Mouse (Mus musculus): ENCODE data around the gene Dnah11. TPM values are rescaled to one million over a fixed set of nuclear protein-coding genes. Genes with fewer than 3 reads are reported as not detected.

Gene Dnah11
- polyA plus RNA-seq, 1 experiment from 2014 or later, result not detected

DNA sequence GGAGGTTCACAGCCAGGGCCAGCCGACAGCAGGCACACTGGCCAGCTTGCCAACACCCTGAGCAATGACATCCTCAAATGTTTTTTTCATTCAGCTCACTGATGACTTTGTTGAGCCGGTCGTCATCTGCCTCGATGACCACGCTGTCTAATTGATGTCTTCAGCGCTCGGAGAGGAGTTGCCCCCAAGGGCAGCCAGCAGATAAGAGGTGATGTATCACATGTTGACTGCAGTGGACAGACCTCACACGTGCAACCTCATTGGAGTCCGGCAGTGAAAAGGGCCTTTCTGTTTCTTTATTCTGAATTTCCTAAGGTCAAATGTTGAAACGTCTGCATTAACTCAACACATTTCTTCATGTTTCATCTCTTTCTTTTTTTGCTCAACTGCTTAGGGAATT, 363.5 kb downstream of the Dnah11 start:
- Histone ChIP-seq H3K27me3 (ENCODE audit: control insufficient read depth, insufficient read depth, low read length) (no peaks in the 10 kb centered on the region), H3K4me1 (ENCODE audit: control insufficient read depth in 2 of 2, insufficient read depth in 2 of 2, low read length in 2 of 2) (peaks cover 0 to 2% of the 10 kb centered on the region in 2 experiments; a peak in 1 of 4 replicates), H3K9ac (ENCODE audit: low read length) (no peak overlapping the region), H3K27ac (replicated peaks in 1 of 2; ENCODE audit: control insufficient read depth in 1 of 2, insufficient read depth in 1 of 2, low read depth in 2 of 2, low read length in 2 of 2) (no peak overlapping the region), H3K36me3 (ENCODE audit: control insufficient read depth, insufficient read depth, low read length) (no peaks in the 10 kb centered on the region), H3K4me2 (ENCODE audit: low read length) (no peak overlapping the region), H3K4me3 (ENCODE audit: control insufficient read depth in 1 of 2, insufficient read depth in 1 of 2, low read depth in 1 of 2, low read length in 2 of 2) (no peak overlapping the region), H3K9me3 (ENCODE audit: control insufficient read depth, low read length) (no peaks in the 10 kb centered on the region)
- no peak for ATAC-seq (ENCODE audit: insufficient number of reproducible peaks, insufficient read depth, low FRiP score, low read depth)
- 28% methylated on average over 10 of the region's 10 CpGs for WGBS

DNA sequence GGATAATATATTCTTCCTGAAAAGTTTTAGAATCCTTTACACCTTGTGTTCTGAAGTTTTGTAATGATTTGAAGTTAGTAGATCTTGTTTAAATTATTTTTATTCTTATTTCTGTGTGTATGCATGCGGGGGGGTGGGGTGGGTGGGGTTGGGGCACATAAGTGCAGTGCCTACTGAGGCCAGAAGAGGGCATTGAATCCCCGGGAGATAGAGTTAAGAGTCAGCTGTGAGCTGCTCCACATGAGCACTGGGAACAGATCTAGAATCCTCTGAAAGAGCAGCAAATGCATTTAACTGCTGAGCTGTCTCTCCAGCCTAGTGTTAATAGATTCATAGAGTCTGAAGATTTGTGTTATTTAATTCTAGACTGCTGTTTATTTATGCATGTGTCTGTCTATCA, 364.2 kb downstream of the Dnah11 start:
- Histone ChIP-seq H3K9me3 (ENCODE audit: control insufficient read depth, low read length) (no peaks in the 10 kb centered on the region), H3K4me2 (ENCODE audit: low read length) (no peak overlapping the region), H3K4me1 (ENCODE audit: control insufficient read depth in 2 of 2, insufficient read depth in 2 of 2, low read length in 2 of 2) (peaks cover 0 to 2% of the 10 kb centered on the region in 2 experiments; a peak in 1 of 4 replicates), H3K4me3 (ENCODE audit: control insufficient read depth in 1 of 2, insufficient read depth in 1 of 2, low read depth in 1 of 2, low read length in 2 of 2) (no peak overlapping the region), H3K36me3 (ENCODE audit: control insufficient read depth, insufficient read depth, low read length) (no peaks in the 10 kb centered on the region), H3K27me3 (ENCODE audit: control insufficient read depth, insufficient read depth, low read length) (no peaks in the 10 kb centered on the region), H3K27ac (replicated peaks in 1 of 2; ENCODE audit: control insufficient read depth in 1 of 2, insufficient read depth in 1 of 2, low read depth in 2 of 2, low read length in 2 of 2) (no peak overlapping the region), H3K9ac (ENCODE audit: low read length) (no peak overlapping the region)
- no peak for ATAC-seq (ENCODE audit: insufficient number of reproducible peaks, insufficient read depth, low FRiP score, low read depth)
- 74% methylated on average over 2 of the region's 2 CpGs for WGBS

DNA sequence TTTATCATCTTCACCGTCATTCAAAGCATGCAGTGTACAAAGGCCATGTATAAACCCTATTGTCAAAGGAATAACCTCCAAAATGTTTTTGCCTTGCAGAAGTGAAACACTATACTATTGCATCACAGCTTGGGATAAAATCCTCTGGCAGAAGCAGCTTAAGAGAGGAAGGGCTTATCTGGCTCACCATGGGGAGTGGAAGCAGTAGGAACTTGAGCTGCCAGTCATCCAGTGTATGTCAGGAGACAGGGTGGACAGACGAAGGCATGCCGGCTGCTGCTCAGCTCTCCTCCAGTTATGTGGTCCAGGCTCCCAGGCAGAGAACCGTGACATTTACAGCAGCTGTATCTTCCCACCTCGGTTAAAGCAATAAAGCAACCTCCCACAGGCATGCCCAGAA, 366.7 kb downstream of the Dnah11 start:
- Histone ChIP-seq H3K27ac (replicated peaks in 1 of 2; ENCODE audit: control insufficient read depth in 1 of 2, insufficient read depth in 1 of 2, low read depth in 2 of 2, low read length in 2 of 2) (no peak overlapping the region), H3K36me3 (ENCODE audit: control insufficient read depth, insufficient read depth, low read length) (no peaks in the 10 kb centered on the region), H3K4me1 (ENCODE audit: control insufficient read depth in 2 of 2, insufficient read depth in 2 of 2, low read length in 2 of 2) (peaks cover 0 to 2% of the 10 kb centered on the region in 2 experiments; a peak in 1 of 4 replicates), H3K9ac (ENCODE audit: low read length) (no peak overlapping the region), H3K27me3 (ENCODE audit: control insufficient read depth, insufficient read depth, low read length) (no peaks in the 10 kb centered on the region), H3K9me3 (ENCODE audit: control insufficient read depth, low read length) (no peaks in the 10 kb centered on the region), H3K4me2 (ENCODE audit: low read length) (no peak overlapping the region), H3K4me3 (ENCODE audit: control insufficient read depth in 1 of 2, insufficient read depth in 1 of 2, low read depth in 1 of 2, low read length in 2 of 2) (no peak overlapping the region)
- ATAC-seq (ENCODE audit: insufficient number of reproducible peaks, insufficient read depth, low FRiP score, low read depth), result no peak
- 29% methylated on average over 5 of the region's 5 CpGs for WGBS

DNA sequence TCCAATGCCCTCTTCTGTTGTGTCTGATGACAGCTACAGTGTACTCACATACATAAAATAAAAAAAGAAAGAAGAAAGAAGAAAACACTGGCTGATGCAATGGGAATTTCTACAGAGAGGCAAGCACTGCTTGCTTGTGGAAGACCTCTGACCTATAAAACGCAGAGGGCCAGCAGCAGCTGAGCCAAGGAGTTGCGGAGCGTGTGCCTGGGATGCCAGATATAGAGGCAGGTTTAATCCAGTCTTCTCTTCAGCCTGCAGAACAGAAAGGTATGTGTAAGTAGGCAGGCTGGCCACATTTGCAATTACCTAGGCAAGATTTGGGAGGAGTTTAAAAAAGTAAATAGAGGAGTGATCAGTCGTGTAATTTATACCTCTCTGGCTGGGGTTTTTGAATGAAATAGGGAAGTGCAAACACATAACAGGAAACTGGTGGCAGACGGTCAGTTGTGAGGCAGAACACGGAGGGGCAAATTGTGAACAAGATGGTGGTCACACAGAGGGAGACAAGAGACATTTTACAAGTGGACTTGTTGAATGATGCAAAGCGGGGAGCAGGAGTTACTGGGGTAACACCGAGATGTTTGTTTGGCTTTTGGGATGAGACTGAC, 367.4 kb downstream of the Dnah11 start:
- no peaks in the 10 kb centered on the region for H3K36me3 ChIP-seq (ENCODE audit: control insufficient read depth, insufficient read depth, low read length)
- H3K9me3 ChIP-seq (ENCODE audit: control insufficient read depth, low read length), result no peaks in the 10 kb centered on the region
- no peak overlapping the region for H3K4me3 ChIP-seq (ENCODE audit: control insufficient read depth in 1 of 2, insufficient read depth in 1 of 2, low read depth in 1 of 2, low read length in 2 of 2)
- WGBS, result 74% methylated on average over 8 of the region's 8 CpGs
- H3K4me1 ChIP-seq (ENCODE audit: control insufficient read depth in 2 of 2, insufficient read depth in 2 of 2, low read length in 2 of 2), result peaks cover 0 to 2% of the 10 kb centered on the region in 2 experiments; a peak in 1 of 4 replicates
- H3K9ac ChIP-seq (ENCODE audit: low read length), result no peak overlapping the region
- no peak overlapping the region for H3K4me2 ChIP-seq (ENCODE audit: low read length)
- H3K27ac ChIP-seq (replicated peaks in 1 of 2; ENCODE audit: control insufficient read depth in 1 of 2, insufficient read depth in 1 of 2, low read depth in 2 of 2, low read length in 2 of 2), result no peak overlapping the region
- no peak for ATAC-seq (ENCODE audit: insufficient number of reproducible peaks, insufficient read depth, low FRiP score, low read depth)
- no peaks in the 10 kb centered on the region for H3K27me3 ChIP-seq (ENCODE audit: control insufficient read depth, insufficient read depth, low read length)

DNA sequence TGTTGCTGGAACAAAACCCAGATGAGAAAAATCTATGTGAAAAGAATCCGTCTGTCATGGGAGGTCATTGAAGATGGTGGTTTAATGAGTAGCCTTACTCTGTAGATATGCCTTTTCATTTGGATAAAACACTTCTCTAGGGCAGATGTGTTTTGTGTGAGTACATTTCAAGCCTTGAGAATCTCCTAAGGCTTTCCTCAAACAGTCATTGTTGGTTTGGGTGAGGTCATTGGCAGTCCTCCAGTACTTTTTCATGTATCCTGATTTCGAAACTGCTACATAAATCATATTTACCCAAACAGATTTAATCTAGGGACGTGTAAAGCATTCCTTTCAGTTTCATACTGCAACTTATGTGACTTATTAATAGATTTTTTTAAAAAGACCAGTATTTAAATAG, 370.5 kb downstream of the Dnah11 start:
- H3K9ac ChIP-seq (ENCODE audit: low read length), result no peak overlapping the region
- H3K9me3 ChIP-seq (ENCODE audit: control insufficient read depth, low read length), result no peaks in the 10 kb centered on the region
- H3K4me1 ChIP-seq (ENCODE audit: control insufficient read depth in 2 of 2, insufficient read depth in 2 of 2, low read length in 2 of 2), result no peaks in the 10 kb centered on the region
- no peak overlapping the region for H3K27ac ChIP-seq (replicated peaks in 1 of 2; ENCODE audit: control insufficient read depth in 1 of 2, insufficient read depth in 1 of 2, low read depth in 2 of 2, low read length in 2 of 2)
- ATAC-seq (ENCODE audit: insufficient number of reproducible peaks, insufficient read depth, low FRiP score, low read depth), result no peak
- H3K36me3 ChIP-seq (ENCODE audit: control insufficient read depth, insufficient read depth, low read length), result no peaks in the 10 kb centered on the region
- H3K4me2 ChIP-seq (ENCODE audit: low read length), result no peak overlapping the region
- no peak overlapping the region for H3K4me3 ChIP-seq (ENCODE audit: control insufficient read depth in 1 of 2, insufficient read depth in 1 of 2, low read depth in 1 of 2, low read length in 2 of 2)
- WGBS, result 73% methylated on average over 3 of the region's 3 CpGs
- no peaks in the 10 kb centered on the region for H3K27me3 ChIP-seq (ENCODE audit: control insufficient read depth, insufficient read depth, low read length)

Other genes with a start within 250 kb of the Dnah11 start
- 7.9 and 11.4 TPM in 2 replicates for gene Sp4, start 102.4 kb upstream of the Dnah11 start, polyA plus RNA-seq (2014; fragmentation: Nextera tagmentation; extraction: Ambion mirVana)

Measured in heart, embryonic 14.5 days (tissue).